Mouse (Mus musculus) kidney, postnatal 4 days (tissue): ENCODE data around the gene Pip5k1a.
"Not testable (repeated sequence)": the region's sequence is repeated elsewhere in the genome, so short reads cannot be mapped to it uniquely, and the experiment has no call there.

ENCODE experiments used
- DNase-seq, 2 experiments: peaks; one replicate each; pipeline ENCODE4 v3.0.0; 2021; ENCODE audit warnings: mixed read lengths in 2 of 2

Pip5k1a gene

DNA sequence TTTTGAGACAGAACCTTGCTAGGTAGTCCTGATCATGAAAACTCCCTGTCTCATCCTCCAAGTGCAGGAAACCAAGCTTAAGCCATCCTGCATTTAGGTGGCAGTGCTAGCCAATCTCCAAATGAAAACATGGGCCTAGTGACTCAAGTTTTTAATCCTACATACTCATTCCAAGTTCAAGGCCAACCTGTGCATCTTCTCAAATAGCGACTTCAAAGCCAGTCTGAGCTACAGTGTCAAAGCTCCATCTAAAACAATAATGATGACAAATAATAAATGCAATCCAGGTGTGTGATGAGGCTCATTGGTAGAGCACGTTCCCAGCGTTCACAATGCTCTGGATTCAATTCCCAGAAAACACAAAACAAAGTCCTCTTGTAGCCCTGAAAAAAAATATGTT, 65.1 kb downstream of the Pip5k1a start:
- DNase-seq: no peak

DNA sequence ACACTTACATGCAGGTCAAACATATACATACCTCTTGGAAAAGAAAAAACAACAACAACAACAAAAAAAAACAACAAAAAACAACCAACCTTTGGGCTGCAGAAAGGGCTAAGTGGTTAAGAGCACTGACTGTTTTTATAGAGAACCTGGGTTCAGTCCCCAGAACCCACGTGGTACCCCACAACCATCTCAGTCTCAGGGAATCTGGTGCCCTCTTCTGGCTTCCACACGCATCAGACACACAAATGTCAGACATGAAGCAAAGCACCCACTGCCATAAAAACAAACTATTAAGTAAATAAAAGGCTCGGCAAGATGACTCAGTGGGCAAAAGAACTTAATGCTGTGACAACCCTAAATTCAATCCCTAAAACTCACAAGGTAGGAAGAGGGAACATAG, 76.8 kb downstream of the Pip5k1a start:
- no peak for DNase-seq

DNA sequence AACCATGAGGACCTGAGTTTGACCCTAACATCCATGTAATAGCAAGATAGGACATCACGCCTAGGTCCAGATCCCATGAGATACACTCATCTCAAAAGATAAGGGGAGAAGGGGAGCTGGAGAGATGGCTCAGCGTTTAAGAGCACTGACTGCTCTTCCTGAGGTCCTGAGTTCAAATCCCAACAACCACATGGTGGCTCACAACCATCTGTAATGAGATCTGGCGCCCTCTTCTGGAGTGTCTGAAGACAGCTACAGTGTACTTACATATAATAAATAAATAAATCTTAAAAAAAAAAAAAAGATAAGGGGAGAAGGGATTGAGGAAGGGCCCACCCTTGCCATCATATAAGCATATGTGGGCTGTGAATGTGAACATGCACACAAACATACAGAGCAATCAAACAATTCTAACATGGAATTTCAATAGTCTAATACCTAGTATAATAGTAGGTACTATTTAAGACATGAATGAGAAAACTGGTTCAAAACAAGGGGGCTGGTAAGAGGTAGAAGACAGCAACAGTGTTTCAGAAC, 77.4 kb downstream of the Pip5k1a start:
- not testable (repeated sequence) for DNase-seq

GRCm38 (mm10) chr3:95028603-95029002, 78.1 kb downstream of the Pip5k1a start:
- no peak for DNase-seq

DNA sequence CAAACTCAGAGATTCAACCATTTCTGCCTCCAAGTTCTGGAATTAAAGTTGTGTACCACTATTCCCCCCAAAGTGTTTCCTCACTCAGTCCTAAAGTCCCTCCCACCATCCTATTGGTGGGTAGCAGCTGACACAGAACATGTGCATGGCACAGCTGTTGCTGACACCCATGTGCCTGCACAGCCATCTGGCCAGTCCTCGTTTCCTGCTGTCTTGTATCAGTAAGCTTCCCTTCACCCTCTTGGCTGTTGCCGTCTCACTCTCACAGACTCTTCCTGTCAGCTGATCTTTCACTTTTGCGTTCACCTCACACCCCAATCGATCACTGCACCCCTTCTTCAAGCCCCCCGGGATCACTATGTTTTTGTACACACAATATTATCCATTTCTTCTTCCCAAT, 79.0 kb downstream of the Pip5k1a start:
- DNase-seq: peak in 1 of 2 experiments; percentile 42

GRCm38 (mm10) chr3:95027057-95027645, 79.6 kb downstream of the Pip5k1a start:
- no peak for DNase-seq

DNA sequence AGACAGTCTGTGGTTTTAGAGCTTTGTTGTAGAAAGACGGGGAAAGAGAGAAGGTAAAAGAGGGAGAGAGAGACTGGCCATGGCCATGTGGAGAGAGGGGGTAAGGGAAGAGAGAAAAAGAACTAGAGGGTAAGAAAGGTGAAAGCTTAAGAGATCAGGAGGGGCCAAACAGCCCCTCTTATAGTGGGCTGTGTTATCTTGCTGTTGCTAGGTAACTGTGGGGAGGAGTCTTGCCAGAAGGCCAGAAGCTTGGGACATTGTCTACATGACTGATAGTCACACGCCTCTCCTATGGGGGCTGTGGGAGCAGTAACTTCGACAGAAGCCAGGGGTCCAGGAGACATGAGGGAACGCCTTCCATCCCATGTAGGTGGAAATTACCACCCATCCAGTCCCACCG, 81.5 kb downstream of the Pip5k1a start:
- DNase-seq: no peak

GRCm38 (mm10) chr3:95024551-95024950, 82.2 kb downstream of the Pip5k1a start:
- DNase-seq: peak; percentile 30 to 58

DNA sequence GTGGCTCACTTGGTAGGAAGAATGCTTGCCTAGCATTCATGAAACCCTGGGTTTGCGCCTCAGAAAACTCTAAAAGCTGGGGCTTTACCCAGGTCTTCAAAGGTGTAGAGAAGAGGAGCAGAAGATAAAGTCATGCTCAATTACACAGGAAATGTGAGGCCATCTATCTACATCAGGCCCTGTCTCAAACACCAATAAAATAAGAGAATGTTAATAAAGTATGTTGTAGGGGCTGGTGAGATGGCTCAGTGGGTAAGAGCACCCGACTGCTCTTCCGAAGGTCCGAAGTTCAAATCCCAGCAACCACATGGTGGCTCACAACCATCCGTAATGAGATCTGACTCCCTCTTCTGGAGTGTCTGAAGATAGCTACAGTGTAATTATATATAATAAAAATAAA, 85.8 kb downstream of the Pip5k1a start:
- DNase-seq: not testable (repeated sequence)

DNA sequence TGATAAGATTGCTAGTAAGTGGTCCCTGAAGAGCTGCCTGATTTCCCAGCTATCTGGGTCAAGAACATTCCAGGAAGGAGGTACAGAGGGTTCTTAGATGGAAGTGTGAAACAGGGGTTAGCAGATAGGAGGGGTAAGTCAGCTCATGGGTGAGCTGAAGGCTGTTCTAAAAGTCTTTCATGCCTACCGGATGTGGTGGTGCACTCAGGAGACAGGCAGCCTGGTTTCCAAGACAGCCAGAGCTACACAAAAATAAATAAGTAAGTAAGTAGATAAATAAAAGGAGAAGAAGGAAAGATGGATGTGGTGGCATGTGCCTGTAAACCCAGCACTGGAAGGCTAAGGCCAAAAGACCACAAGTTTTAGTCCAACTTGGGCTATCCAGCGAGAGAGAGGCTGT, 88.0 kb downstream of the Pip5k1a start:
- DNase-seq: no peak

DNA sequence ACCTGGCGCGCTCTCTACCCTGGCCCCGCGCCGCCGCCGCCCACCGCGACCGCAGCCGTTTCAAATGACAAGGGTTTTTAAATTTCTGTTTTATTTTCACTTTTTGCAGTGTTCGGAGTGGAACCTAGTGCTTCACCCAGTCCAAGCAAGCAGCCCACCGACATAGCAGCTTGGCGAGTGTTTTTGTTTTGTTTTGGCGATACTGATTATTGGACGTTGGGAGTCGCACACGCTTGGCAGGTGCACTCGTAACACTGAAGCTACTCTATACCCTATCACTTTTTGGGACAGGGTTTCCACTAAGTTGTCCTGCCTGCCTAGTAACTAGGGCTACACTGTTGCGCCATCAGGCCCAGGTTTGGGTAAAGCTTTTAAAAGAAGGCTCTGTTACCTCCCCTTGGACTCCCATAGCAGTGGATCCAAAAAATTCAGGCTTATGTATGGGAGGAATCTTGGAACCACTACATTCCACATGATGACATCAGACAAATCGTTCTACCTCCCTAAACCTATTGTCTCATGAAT, 90.1 kb downstream of the Pip5k1a start:
- no peak for DNase-seq

- peak; percentile 94 to 96 for DNase-seq
These were observed 90.7 kb downstream of the Pip5k1a start for GRCm38 (mm10) chr3:95015891-95016531.

DNA sequence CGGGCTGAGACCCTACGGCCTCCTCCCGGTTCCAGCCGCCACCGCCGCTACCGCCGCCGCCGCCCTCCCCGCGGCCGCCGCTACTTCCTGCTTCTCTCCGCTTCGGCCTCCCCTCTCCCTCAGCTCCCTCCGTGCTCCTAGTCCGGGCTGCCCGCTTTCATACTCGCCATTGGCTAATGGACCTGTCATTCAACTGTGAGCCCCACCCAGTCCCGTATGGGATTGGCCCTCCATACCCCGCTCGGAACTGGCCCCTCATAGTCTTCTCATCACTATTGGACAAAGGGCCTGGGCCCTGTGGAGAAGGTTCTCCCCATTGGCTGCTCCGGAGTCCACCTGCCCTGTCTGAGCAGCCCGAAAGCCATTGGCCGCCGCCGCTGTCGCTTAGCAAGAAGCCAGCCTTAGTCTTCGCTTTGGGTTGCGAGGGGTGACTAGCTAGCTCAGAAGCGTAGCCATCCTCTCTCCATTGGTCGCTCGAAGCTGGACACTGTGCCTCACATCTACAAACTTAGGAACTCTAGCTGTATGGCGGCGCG, 91.3 kb downstream of the Pip5k1a start, which contains the start of gene Zfp687:
Zfp687 (minus strand) TSS at position 112 of the 536 bp plus-strand sequence.
- peak; percentile 99 for DNase-seq

GRCm38 (mm10) chr3:95014428-95015151, 92.1 kb downstream of the Pip5k1a start:
- peak; percentile 75 to 84 for DNase-seq

DNA sequence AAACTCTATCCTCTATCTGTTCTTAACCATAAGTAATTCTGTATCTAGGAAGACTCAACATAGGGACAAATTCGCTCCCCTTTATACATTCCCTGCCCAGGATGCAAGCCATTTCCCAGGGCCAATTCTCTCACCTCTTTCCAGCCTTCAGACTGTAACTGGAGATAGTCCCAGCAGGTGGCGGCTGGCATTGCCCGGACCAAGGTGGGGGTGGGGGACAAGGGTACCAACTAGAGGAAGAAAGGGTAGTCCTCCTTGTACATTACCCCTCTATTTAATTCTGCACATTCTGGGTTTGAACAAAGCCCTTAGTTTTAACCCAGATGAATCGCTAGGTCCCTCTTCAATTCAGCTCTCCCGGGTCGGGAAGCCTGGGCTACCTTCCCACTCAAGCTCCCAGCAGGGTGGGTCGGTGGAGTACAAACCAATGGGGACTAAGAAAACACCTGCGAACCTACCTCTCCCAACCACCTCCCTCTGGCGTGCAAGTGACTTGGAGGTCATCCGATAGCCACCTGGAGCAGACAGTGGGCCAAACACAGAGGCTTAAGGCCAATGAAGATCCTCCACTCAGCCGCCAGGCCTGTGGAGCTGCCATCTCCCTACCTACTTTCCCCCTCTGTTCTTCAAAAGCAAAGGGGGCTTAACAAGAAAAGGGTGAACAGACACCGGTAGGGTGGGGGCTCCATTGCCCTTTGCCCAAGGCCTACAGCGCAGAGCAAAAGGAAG, 92.9 kb downstream of the Pip5k1a start:
- DNase-seq: peak; percentile 45 to 63

DNA sequence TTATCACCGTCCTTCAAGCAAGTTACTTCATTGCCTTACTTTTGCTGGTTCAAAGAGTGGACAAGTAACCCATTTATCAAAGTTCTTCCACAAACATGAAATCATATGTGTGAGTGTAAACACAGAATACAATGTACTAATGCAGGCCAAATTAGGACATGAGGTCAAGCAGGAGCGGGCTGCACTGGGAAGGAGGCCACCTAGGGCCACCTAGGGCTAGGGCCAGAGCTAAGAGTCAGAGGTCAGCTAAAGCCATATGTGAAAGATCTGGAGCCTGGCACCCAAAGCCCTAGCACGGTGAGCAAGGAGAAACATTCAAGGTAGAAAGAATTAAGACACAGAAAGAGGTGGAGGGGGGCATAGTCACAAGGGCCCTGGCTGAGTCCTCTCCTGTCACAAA, 93.7 kb downstream of the Pip5k1a start:
- DNase-seq: no peak

DNA sequence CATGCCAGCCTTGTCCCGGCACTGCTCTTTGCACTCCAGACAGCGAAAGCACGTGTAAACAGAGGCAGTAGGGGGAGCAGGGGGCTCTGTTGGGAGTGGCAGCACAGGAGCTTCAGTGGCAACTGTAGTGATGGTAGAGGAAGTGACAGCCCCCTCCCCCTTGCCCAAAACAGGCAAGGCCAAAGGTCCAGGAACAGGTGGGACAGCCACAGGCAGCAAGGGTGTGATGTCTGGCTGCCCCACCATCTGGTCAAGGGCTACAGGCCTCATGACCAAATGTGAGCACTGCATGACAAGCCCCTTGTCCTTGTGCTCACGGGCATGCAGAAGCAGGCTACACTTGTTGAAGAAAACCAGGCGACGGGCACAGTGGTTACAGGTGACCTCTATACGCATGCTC, 96.3 kb downstream of the Pip5k1a start:
- no peak for DNase-seq
